Mouse (Mus musculus): Measurements from ENCODE around the gene Smok2b.
"Not testable (repeated sequence)": the region's sequence is repeated elsewhere in the genome, so short reads cannot be mapped to it uniquely, and the experiment has no call there.

- TF ChIP-seq CTCF (IDR thresholded peaks at IDR 0.05; ENCODE audit: low read depth, low read length); POLR2A (IDR thresholded peaks at IDR 0.05; ENCODE audit: insufficient read depth, low read length); EP300 (IDR thresholded peaks at IDR 0.05; ENCODE audit: insufficient read depth, low read depth, low read length): not testable (repeated sequence)
These were observed 33.6 kb upstream of the Smok2b start for GRCm38 (mm10) chr17:13196486-13196885.

Measured in ES-Bruce4 (cell line).